Mouse (Mus musculus) limb, embryonic 15.5 days (tissue): ENCODE measurements around the gene Vmac. TPM values are rescaled to one million over a fixed set of nuclear protein-coding genes. Genes with fewer than 3 reads are reported as not detected.

Source experiments
- ATAC-seq: fragments of 200-750 bp; cut with Nextera tagmentation; 2 replicates; pipeline ENCODE4 v1.8.0; 2017; ENCODE audit warnings: low read depth, moderate TSS enrichment; ENCODE audit not compliant: insufficient number of reproducible peaks, low FRiP score, low TSS enrichment
- H3K27ac ChIP-seq: fragments of 300-500 bp; sonication (generic); 2 replicates; pipeline ENCODE4 v1.5.1; 2015; ENCODE audit warnings: moderate library complexity, mild to moderate bottlenecking, inconsistent platforms
- H3K27me3 ChIP-seq: fragments of 300-500 bp; sonication (generic); 2 replicates; pipeline ENCODE4 v1.6.1; 2015; ENCODE audit warnings: inconsistent platforms
- H3K36me3 ChIP-seq: fragments of 300-500 bp; sonication (generic); 2 replicates; pipeline ENCODE4 v1.6.1; 2015; ENCODE audit warnings: inconsistent platforms
- H3K4me1 ChIP-seq: fragments of 300-500 bp; sonication (generic); 2 replicates; pipeline ENCODE4 v1.6.1; 2015; ENCODE audit warnings: inconsistent platforms
- H3K4me2 ChIP-seq: fragments of 300-500 bp; sonication (generic); 2 replicates; pipeline ENCODE4 v1.6.1; 2015; ENCODE audit warnings: mild to moderate bottlenecking, inconsistent platforms
- H3K4me3 ChIP-seq: fragments of 300-500 bp; sonication (generic); 2 replicates; pipeline ENCODE4 v1.5.1; 2015; ENCODE audit warnings: mild to moderate bottlenecking, inconsistent platforms
- H3K9ac ChIP-seq: fragments of 300-500 bp; sonication (generic); 2 replicates; pipeline ENCODE4 v1.6.1; 2015; ENCODE audit warnings: inconsistent platforms
- H3K9me3 ChIP-seq: fragments of 300-500 bp; sonication (generic); 2 replicates; pipeline ENCODE4 v1.6.1; 2016; ENCODE audit warnings: inconsistent platforms
- WGBS: fragments of 180-500 bp; shearing (Covaris S2); methylation state at CpG from one replicate; pipeline ENCODE4 v1.1.7; 2015; 5-methylcytosine and 5-hydroxymethylcytosine counted together
- polyA plus RNA-seq: library from polyadenylated mRNA; unstranded; fragments of >200 nt; fragmentation: Nextera tagmentation; extraction: Ambion mirVana; gene quantifications from 2 replicates; pipeline ENCODE4 v1.2.1, GENCODE M21; 2015

Vmac gene
- polyA plus RNA-seq, 1 experiment from 2014 or later: 18.1 TPM

- H3K27me3 ChIP-seq: no peaks in the 10 kb centered on the region
- ATAC-seq: no peak
- H3K9ac ChIP-seq: no peak overlapping the region
- WGBS: 24% methylated on average over 6 of the region's 6 CpGs
- no peak overlapping the region for H3K4me3 ChIP-seq
- H3K4me1 ChIP-seq: peaks cover 31% of the 10 kb centered on the region
- H3K36me3 ChIP-seq: no peaks in the 10 kb centered on the region
- no peaks in the 10 kb centered on the region for H3K9me3 ChIP-seq
- no peak overlapping the region for H3K27ac ChIP-seq
- no peak overlapping the region for H3K4me2 ChIP-seq
Measured at GRCm38 (mm10) chr17:56729151-56729550, 11.3 kb upstream of the Vmac start.

GRCm38 (mm10) chr17:56728117-56728516, 10.3 kb upstream of the Vmac start:
- H3K9ac ChIP-seq: no peak overlapping the region
- H3K4me3 ChIP-seq: no peak overlapping the region
- peaks cover 3% of the 10 kb centered on the region; the same call in 1 of the 2 replicates for H3K36me3 ChIP-seq
- H3K9me3 ChIP-seq: no peaks in the 10 kb centered on the region
- no peak for ATAC-seq
- H3K27ac ChIP-seq: no peak overlapping the region
- H3K4me2 ChIP-seq: 0 out of 2 replicates have a peak overlapping the region, but pooled peaks have one; percentile 11
- 11% methylated on average over 12 of the region's 12 CpGs for WGBS
- H3K27me3 ChIP-seq: no peaks in the 10 kb centered on the region
- peaks cover 42% of the 10 kb centered on the region for H3K4me1 ChIP-seq

DNA sequence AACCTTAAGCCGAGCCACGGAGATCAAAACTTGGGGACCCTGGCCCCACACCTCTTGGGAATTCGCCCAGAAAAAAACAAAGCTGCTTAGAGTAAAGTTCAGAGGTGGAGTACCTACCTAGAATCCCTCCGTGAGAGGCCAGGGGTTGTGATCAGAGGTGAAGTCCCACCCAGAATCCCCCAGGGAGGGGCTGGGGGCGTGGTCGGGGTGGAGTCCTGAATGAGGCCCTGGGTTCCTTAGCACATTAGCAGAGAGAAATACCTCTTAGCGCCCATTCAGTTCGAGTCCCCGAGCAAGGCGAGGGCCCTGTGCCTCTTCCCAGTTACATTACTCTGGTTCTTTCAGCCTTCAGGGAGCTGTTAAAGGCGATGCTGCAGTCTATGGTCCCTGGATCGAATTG, 9.8 kb upstream of the Vmac start:
- peaks cover 46% of the 10 kb centered on the region for H3K4me1 ChIP-seq
- H3K4me3 ChIP-seq: no peak overlapping the region
- H3K4me2 ChIP-seq: 0 out of 2 replicates have a peak overlapping the region, but pooled peaks have one; percentile 11
- H3K9ac ChIP-seq: no peak overlapping the region
- H3K27me3 ChIP-seq: no peaks in the 10 kb centered on the region
- H3K9me3 ChIP-seq: no peaks in the 10 kb centered on the region
- ATAC-seq: no peak
- WGBS: 9% methylated on average over 12 of the region's 12 CpGs
- H3K36me3 ChIP-seq: peaks cover 8% of the 10 kb centered on the region
- 0 out of 2 replicates have a peak overlapping the region, but pooled peaks have one; percentile 44 for H3K27ac ChIP-seq

DNA sequence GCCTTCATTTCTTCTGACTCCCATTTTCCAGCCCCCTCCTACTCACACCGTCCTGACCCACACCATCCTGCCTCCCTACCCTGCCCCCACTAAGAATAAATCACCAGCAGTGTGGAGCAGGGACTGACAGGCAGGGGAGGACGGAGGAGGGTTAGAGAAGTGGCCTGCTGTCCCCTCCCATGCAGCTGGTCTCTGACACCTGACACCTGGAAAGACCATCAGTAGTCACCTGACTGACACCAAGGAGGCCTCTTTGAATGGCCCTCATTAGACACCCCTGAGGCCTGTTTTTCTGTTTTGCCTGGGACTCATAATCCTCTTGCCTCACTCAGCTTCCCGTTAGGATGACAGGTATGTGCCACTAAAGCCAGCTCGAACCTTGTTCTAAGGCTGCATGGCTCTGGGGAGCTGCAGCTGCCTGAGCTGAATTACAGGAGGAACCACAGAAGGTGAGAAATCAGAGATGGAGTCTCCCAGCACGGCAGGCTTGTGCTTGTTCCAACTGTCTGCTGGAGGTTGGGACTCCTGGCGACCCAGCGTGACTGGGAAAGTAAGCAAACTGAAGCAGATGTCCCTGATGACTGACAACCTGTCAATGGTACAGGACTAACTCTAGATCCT, 9.3 kb upstream of the Vmac start:
- no peak for ATAC-seq
- H3K4me2 ChIP-seq: 0 out of 2 replicates have a peak overlapping the region, but pooled peaks have one; percentile 11

GRCm38 (mm10) chr17:56723419-56724161, 5.8 kb upstream of the Vmac start:
- 0 out of 2 replicates have a peak, but pooled peaks have one; percentile 20 for ATAC-seq
- peaks cover 26% of the 10 kb centered on the region for H3K36me3 ChIP-seq
- 0 out of 2 replicates have a peak overlapping the region, but pooled peaks have one; percentile 12 for H3K27ac ChIP-seq
- 59% methylated on average over 11 of the region's 11 CpGs for WGBS
- no peak overlapping the region for H3K4me3 ChIP-seq
- no peak overlapping the region for H3K9ac ChIP-seq
- peaks cover 74% of the 10 kb centered on the region for H3K4me1 ChIP-seq
- no peaks in the 10 kb centered on the region for H3K9me3 ChIP-seq
- H3K4me2 ChIP-seq: no peak overlapping the region
- H3K27me3 ChIP-seq: no peaks in the 10 kb centered on the region

More for the DNA sequence above, 9.3 kb upstream of the Vmac start:
- Histone ChIP-seq H3K9ac (no peak overlapping the region), H3K36me3 (peaks cover 13% of the 10 kb centered on the region), H3K9me3 (no peaks in the 10 kb centered on the region), H3K4me1 (peaks cover 51% of the 10 kb centered on the region), H3K4me3 (no peak overlapping the region), H3K27me3 (no peaks in the 10 kb centered on the region), H3K27ac (peak overlapping the region; percentile 44; the same call in 1 of the 2 replicates)
- 11% methylated on average over 7 of the region's 7 CpGs for WGBS

- ATAC-seq: no peak
- Histone ChIP-seq H3K9me3 (no peaks in the 10 kb centered on the region), H3K27me3 (no peaks in the 10 kb centered on the region), H3K4me1 (peaks cover 72% of the 10 kb centered on the region), H3K27ac (peak overlapping the region; percentile 12), H3K4me2 (no peak overlapping the region), H3K9ac (no peak overlapping the region), H3K36me3 (peaks cover 26% of the 10 kb centered on the region), H3K4me3 (no peak overlapping the region)
- WGBS: 34% methylated on average over 5 of the region's 5 CpGs
Measured at GRCm38 (mm10) chr17:56722441-56722840, 4.6 kb upstream of the Vmac start.

GRCm38 (mm10) chr17:56716655-56717362, 1.0 kb downstream of the Vmac start:
- WGBS: under 1% methylated on average over 55 of the region's 55 CpGs

GRCm38 (mm10) chr17:56715914-56716654, 1.7 kb downstream of the Vmac start:
- Histone ChIP-seq H3K4me1 (peaks cover 53% of the 10 kb centered on the region), H3K36me3 (peaks cover 22% of the 10 kb centered on the region), H3K9ac (peak overlapping the region; percentile 70), H3K27me3 (no peaks in the 10 kb centered on the region), H3K4me2 (peak overlapping the region; percentile 85), H3K4me3 (peak overlapping the region; percentile 83), H3K27ac (peak overlapping the region; percentile 84), H3K9me3 (no peaks in the 10 kb centered on the region)
- 26% methylated on average over 22 of the region's 22 CpGs for WGBS
- no peak for ATAC-seq

More at GRCm38 (mm10) chr17:56716655-56717362, 1.0 kb downstream of the Vmac start:
- Histone ChIP-seq H3K27me3 (no peaks in the 10 kb centered on the region), H3K9me3 (no peaks in the 10 kb centered on the region), H3K9ac (peak overlapping the region; percentile 89), H3K4me1 (peaks cover 53% of the 10 kb centered on the region), H3K27ac (peak overlapping the region; percentile 89), H3K36me3 (peaks cover 22% of the 10 kb centered on the region), H3K4me2 (peak overlapping the region; percentile 85), H3K4me3 (peak overlapping the region; percentile 83)
- ATAC-seq: peak; percentile 92

DNA sequence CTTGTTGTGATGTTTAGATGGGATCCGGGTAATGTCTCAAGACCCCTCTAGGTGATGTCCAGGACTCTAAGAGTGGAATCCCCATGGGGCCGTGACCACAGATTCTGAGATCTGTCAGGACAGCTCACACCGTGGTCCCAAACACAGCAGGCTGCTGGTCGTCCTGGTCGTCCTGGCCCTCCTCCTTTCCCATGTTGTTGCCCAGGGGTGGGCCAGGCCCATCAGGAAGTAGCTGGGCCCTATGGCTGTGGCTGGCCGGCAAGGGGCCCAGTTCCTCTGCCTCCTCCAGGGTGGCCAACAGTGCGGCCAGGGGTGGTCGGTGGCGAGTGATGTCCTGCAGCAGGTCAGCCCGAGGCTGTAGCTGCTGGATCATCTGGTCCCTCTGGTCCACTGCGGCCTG, 2.5 kb downstream of the Vmac start:
- Histone ChIP-seq H3K36me3 (peaks cover 25% of the 10 kb centered on the region), H3K27ac (no peak overlapping the region), H3K4me3 (peak overlapping the region; percentile 83; the same call in 1 of the 2 replicates), H3K9ac (no peak overlapping the region), H3K9me3 (no peaks in the 10 kb centered on the region), H3K4me1 (peaks cover 47% of the 10 kb centered on the region), H3K27me3 (no peaks in the 10 kb centered on the region), H3K4me2 (0 out of 2 replicates have a peak overlapping the region, but pooled peaks have one; percentile 85)
- 52% methylated on average over 11 of the region's 11 CpGs for WGBS
- no peak for ATAC-seq

DNA sequence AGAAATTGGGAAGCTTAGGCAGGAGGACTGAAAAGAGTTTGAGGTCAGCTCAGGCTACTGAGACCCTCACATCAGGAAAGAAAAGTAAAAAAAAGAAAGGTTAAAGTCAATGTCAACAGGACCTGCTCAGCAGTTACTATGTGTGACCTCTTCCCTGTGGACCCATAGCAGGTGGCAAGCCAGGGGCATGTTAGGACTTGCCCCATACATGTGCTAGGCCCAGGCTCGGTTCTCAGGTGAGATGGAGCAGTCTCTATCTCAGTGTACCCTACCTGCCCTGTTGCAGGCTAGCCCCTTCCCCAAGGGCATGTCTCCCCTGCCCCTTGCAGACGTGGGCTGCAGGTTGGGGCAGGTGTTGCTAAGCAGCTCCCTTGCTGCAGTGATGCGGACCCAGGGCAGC, 8.1 kb downstream of the Vmac start:
- H3K9me3 ChIP-seq: no peaks in the 10 kb centered on the region
- no peak for ATAC-seq
- no peak overlapping the region for H3K9ac ChIP-seq
- 76% methylated on average over 3 of the region's 3 CpGs for WGBS
- H3K27ac ChIP-seq: no peak overlapping the region
- H3K4me3 ChIP-seq: no peak overlapping the region
- H3K36me3 ChIP-seq: peaks cover 82% of the 10 kb centered on the region
- no peak overlapping the region for H3K4me2 ChIP-seq
- peaks cover 9% of the 10 kb centered on the region; the same call in 1 of the 2 replicates for H3K4me1 ChIP-seq
- H3K27me3 ChIP-seq: no peaks in the 10 kb centered on the region

- Histone ChIP-seq H3K9ac (no peak overlapping the region), H3K4me2 (no peak overlapping the region), H3K27ac (no peak overlapping the region), H3K9me3 (no peaks in the 10 kb centered on the region), H3K4me3 (no peak overlapping the region), H3K4me1 (peaks cover 9% of the 10 kb centered on the region; the same call in 1 of the 2 replicates), H3K36me3 (peaks cover 92% of the 10 kb centered on the region), H3K27me3 (no peaks in the 10 kb centered on the region)
- no peak for ATAC-seq
- 89% methylated on average over 4 of the region's 4 CpGs for WGBS
Measured at GRCm38 (mm10) chr17:56708692-56709091, 9.1 kb downstream of the Vmac start.
